Mouse (Mus musculus): ENCODE measurements around the gene Smco3.

The Smco3 gene

GRCm38 (mm10) chr6:136845706-136846480 is 10.6 kb upstream of the Smco3 start:
- no peak for DNase-seq

DNA sequence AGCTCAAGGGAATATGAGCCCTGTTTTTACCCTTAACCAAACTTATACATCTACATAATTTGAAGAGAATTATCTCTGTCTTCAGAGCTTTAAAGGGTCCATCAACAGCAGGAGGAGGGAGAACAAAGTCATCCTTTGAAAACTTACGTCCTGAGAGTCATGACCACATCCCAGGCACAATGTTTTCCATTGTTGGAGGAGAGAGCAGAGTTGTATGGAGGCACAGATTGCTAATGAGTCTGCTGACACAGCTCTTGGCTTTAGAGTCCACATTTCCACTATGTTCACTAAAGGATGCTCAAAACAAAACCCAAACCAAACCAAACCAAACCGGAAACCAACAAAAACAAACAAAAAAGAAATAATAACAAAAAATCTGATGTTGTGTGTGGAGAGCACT is 9.7 kb upstream of the Smco3 start:
- DNase-seq = no peak

DNA sequence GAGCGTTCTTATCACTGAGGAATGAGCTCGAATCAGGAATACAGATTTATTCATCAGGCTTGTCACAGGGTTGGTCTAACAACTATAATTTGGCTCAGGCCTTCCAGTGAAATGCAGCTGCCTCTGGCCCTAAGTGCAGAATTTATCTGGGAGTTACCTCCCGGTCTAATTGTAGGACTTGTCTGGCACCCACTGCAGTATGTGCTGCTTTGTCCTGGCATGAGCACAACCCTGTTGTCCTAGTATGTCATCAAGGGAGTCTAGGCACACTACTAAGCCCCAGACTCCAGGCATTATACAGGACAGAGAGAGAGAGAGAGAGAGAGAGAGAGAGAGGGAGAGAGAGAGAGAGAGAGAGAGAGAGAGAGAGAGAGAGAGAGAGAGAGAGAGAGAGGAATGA is 2.1 kb upstream of the Smco3 start:
- no peak for DNase-seq

GRCm38 (mm10) chr6:136831712-136832111 is 3.5 kb downstream of the Smco3 start:
- no peak for DNase-seq

- DNase-seq = no peak
These were observed 6.6 kb downstream of the Smco3 start for GRCm38 (mm10) chr6:136828681-136829080.

- DNase-seq = peak; percentile 96 to 98
These were observed 7.2 kb downstream of the Smco3 start, which contains the start of gene Wbp11 for GRCm38 (mm10) chr6:136827881-136828561. Gene Wbp11, minus strand, starts transcription at chr6:136828233.

DNA sequence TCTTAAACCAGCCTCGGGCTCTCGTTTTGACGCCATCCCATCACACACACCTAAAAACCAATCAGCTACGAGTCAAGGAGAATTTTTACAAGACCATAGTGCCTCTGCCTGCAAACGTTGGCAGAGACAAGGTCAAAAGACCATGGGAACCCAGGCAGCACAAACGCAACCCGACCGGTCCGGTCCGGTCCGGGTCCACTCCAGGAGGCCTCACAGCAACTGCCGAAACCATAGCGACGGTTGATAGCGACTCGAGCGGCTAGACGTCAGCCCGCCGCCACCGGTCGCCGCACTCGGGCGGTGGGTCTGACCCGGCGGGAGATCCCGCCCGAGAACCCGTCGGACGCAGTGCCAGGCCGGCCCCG is 7.8 kb downstream of the Smco3 start, which contains the start of gene BC049715:
Gene BC049715 (plus strand): TSS at position 111 of the 365 bp plus-strand sequence.
- peak; percentile 45 to 47 for DNase-seq

DNA sequence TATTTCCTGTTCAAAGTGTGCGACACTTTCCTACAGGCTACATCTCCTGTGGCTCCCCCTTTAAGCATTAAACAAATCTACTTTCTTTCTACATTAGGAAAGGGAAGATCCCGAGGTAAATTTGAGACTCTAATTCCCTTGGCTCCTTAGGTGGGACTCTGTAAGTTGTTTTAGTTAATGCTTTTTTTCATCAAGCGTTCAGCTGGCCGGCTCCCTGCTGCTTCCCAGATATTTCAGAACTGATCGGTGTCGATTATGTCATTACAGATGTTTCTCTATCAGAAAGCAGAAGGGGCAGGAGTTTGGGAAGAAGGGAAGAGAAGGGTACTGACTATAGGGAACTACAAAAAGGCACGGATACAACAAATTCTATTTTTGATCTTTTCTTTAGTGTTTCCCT is 8.1 kb downstream of the Smco3 start:
- no peak for DNase-seq

DNA sequence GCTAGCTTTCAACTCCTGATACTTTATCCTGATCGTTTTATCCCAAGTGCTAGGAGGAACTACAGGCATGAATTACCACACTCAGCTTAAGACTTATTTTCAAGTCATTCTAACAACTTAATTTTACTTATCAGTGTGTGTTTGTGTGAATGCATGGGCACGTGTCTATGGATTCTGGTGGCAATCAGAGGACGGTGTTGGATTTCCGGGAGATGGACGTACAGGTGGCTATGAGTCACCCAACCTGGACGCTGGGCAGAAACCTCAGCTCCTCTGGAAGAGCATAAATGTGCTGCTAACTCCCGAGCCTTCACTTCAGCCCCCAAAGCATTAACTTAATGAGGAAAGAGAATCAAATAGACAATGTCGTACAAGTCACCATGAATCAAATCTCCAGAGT is 10.3 kb downstream of the Smco3 start:
- no peak for DNase-seq

GRCm38 (mm10) chr6:136821086-136821485 is 14.2 kb downstream of the Smco3 start:
- DNase-seq = no peak

- no peak for DNase-seq
These were observed 14.9 kb downstream of the Smco3 start for GRCm38 (mm10) chr6:136820381-136820780.

DNA sequence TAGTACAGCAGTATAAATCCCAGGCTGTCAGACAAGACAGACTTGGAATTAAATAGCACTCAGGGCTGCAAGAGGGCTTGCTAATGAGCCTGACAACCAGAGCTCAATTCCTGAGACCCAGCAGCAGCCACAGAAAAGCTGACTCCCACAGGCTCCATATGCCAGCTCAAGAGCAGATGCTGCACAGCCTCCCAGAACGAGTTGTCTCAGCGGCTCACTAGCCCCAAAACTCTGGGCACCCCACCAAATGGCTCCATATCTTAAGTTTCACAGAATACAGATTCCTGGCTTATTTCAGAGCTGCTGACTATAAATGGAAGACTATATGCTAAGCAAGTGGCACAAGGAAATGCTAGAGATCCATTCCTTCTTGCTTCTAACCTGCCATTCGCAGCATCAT is 17.7 kb downstream of the Smco3 start:
- DNase-seq = no peak

GRCm38 (mm10) chr6:136816826-136817225 is 18.4 kb downstream of the Smco3 start:
- DNase-seq = no peak

DNA sequence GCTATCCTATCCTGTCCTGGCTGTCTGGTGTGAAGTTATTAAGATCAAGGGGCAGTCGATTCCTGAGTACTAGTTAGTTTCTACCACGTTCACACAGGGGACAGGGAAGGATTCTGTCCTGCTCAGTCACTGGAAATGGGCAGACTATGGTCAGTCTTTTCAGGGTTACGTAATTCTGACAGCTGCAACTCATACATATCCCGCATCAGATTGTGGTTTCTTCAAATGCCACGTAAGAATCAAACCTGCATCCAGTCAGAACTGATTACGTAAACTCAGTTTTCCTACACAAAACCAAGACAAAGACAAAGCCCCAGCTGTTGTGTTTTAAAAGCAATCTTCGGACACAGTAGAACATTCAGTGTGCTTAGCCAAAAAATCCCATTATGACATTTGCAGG is 19.9 kb downstream of the Smco3 start:
- no peak for DNase-seq

DNA sequence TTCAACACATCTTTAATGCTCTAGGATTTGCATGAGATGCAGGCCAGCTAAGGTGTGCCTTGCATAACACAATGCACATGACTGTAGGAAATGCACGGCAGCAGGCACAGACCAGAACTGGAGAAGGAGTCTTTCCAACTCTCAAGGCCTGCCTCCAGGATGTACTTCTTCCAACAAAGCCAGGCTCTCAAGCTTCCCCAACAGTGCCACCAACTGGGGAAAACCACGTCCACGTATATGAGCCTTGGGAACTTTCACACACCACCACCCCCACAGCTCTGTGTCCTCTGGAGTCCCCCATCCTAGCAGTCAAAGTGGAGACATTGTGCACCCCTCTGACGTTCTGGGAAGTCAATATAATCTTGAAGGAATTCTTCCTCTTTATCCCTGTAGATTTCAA is 22.1 kb downstream of the Smco3 start:
- no peak for DNase-seq

DNA sequence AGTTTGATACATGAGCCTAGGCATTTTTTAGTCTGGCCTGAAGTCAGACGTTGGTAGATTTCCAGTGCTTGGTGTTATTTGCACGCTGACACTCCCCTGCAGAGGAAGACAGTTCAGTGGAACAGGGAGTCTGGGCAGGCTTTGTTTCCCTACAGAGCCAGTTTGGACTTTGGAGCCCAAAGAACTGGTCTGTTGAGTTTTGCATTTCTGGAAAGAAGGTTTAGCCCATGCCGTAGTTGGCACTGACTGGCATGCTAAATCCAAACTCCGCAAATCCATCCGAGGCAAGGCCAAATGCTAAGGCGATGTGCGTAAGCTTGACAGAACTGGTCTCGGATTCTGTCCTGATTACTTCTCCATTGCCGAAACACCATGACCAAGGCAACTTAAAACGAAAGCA is 24.1 kb downstream of the Smco3 start:
- DNase-seq = peak; percentile 62 to 76

- DNase-seq = no peak
These were observed 25.6 kb downstream of the Smco3 start for GRCm38 (mm10) chr6:136809673-136810072.

- DNase-seq = peak; percentile 45 to 47
These were observed 26.2 kb downstream of the Smco3 start for GRCm38 (mm10) chr6:136809077-136809476.

- peak in 1 of 2 experiments; percentile 41 for DNase-seq
These were observed 26.6 kb downstream of the Smco3 start for GRCm38 (mm10) chr6:136808631-136809046.

DNA sequence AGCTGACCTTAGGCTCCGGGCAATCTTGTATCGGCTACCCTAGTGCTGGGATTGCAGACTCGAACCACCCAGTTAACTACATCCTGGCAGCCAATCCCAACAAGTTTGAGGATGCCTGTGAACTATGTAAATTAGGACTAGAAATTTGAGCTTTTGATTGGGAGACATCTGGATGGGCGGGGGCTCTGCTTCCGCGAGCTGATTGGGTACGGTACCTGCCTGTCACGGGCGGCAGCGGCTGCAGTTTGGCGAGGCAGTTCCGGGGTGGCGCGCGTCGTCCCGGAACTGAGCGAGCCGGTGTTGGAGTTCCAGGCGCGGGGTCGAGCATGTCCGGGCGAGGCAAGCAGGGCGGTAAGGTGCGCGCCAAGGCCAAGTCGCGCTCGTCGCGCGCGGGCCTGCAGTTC is 27.2 kb downstream of the Smco3 start, which contains the start of gene H2afj:
Gene H2afj (plus strand): TSS at position 231 of the 404 bp plus-strand sequence.
- peak; percentile 98 for DNase-seq

DNA sequence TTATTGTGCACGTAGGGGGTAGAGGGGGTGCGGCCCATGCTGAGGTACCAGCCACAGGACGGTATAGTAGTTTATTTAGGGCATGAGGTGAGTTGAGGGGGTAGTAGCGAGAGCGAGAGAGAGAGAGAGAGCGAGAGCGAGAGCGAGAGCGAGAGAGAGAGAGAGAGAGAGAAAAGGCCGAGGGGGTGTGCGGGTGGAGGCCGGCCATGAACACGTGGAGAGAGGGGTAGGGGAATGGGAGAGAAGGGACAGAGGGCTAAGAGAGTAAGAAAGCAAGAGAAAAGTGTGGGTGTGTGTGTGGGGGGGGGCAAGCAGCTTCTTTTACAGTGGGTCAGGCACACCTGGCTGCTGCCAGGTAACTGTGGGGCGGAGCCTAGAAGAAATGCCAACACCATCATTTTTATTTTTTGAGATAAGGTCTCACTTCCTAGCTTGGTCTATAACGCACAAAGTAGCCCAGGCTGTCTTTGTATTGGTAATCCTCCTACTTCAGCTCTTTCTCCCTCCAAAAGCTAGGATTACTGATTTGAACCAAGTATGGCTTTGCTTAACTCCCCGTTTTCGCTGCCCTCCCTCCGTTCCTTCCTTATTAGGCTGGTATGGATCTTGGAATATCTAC is 27.7 kb downstream of the Smco3 start:
- no peak for DNase-seq

DNA sequence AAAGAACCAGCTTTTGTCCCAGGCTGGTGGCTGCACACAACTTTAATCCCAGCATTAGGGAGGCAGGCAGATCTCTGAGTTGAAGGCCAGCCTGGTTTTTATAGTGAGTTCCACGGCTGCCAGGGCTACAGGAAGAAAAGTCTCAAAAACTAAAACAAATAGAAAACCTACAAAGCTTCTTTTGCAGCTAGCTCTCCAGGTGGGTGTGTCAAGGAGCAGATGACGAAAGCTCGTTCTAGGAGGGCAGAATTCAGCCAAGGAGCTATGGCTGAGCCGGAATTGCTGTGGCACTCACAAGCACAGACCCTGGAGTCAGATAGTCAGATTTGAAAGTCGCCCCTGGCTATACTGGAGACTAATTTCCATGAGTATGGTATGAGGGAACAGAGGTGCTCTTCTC is 28.4 kb downstream of the Smco3 start:
- DNase-seq = no peak

DNA sequence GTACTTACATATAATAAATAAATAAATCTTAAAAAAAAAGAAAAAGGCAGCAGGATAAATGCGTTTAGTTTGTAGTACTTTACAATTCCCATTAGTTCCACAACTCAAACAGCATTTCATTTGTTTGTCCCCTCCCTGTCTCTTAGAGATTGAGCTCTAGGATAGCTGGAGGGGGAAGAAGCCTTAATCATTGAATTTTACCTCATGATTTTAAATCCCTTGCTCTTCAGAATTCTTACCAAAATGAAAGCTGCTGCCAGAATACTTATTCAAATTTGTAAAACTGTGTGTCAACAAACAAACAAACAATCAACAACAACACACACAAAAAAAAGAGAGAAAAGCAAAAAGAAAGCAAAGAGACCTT is 29.9 kb downstream of the Smco3 start:
- no peak for DNase-seq

Data from kidney, adult 8-10 months (tissue).